Mouse (Mus musculus) left cerebral cortex, adult 2 months (tissue): ENCODE results near the gene Prkx. TPM values are rescaled to one million over a fixed set of nuclear protein-coding genes. Genes with fewer than 3 reads are reported as not detected.

Experiments
- DNase-seq, 2 experiments: peaks; one replicate each; pipeline ENCODE4 v3.0.0; 2021 to 2022; ENCODE audit warnings: low spot score in 2 of 2, mixed read lengths in 1 of 2; ENCODE audit errors: extremely low spot score in 1 of 2
- H3K27ac ChIP-seq: fragments of 200-600 bp; 2 replicates; pipeline ENCODE4 v1.8.1; 2022
- H3K4me3 ChIP-seq: fragments of 200-600 bp; 2 replicates; pipeline ENCODE4 v1.8.1; 2022
- CTCF ChIP-seq: fragments of 200-600 bp; IDR thresholded peaks from 2 replicates; pipeline ENCODE4 v1.8.1; 2022; ENCODE audit warnings: antibody characterized with exemption, mild to moderate bottlenecking, moderate library complexity
- intact Hi-C: fragments of 180-260 bp; cut with DNase I; formaldehyde crosslinking; loops from one replicate; pipeline ENCODE4 v1.15.1; 2025
- total RNA-seq, 2 experiments: library from RNA; stranded (reverse); gene quantifications; 2 replicates each; pipeline ENCODE4 v1.2.3; 2021

Prkx gene
- total RNA-seq, 2 experiments from 2014 or later: 10.5 to 11.7 TPM

DNA sequence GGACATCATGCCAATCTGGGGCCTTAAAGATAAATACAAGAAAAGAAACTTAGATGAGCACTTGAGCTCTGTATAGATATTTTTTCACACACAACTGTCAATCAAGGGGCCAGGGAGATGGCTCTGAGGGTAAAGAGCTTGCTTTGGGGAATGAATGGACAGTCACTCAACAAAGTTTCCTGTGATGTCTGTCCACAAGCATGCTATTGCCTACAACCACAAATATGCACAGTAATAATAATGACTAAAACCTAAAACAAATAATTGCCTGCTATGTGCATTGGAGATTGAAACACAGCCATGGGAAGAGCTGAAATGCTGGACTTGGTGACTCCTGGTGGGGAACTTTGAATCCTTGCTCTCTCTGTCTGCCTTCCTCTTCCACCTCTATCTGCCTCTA, 9.7 kb downstream of the Prkx start:
- no peak for TF ChIP-seq CTCF
- intact Hi-C loops: no loop called here
- Histone ChIP-seq H3K4me3 (no peak overlapping the region), H3K27ac (no peak overlapping the region)
- no peak for DNase-seq

DNA sequence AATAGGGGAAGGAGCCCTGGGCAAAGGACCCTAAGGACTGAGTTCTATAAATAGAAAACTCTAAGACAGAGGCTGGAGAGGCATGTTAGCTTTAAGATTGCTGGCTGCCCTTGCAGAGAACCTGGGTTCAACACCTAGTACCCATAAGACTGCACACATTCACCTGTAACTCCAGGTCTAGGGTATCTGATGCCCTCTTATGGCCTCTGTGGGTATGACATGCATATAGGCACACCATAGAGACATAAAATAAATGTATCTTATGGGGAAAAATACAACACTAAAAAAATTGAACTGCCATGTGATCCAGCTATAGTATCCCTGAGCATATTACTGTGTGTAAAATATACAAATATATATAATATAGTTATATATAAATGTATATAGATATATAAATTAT, 18.3 kb downstream of the Prkx start:
- peak; percentile 22; the same call in 1 of the 2 replicates for TF ChIP-seq CTCF
- Histone ChIP-seq H3K27ac (no peak overlapping the region), H3K4me3 (no peak overlapping the region)
- DNase-seq: no peak
- intact Hi-C loops: no loop called here

DNA sequence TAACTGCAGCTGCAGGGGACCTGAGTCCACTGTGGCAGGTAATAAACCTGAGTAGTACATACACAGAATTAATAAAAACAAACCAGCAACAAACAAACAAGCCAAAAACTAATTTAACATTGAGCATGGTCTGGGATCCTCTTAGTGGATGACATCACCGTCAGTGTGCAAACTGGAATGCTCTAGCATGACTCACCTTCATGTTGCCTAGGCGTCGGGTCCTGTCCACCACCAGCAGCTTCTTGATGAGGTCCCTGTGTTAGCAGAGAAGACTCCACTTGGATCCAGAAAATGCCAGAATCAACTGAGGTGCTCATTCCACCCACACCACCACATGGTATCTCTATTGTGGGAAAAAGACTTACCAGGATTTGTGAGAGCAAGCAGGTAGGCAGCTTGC, 30.9 kb downstream of the Prkx start:
- TF ChIP-seq CTCF: no peak
- Histone ChIP-seq H3K4me3 (no peak overlapping the region), H3K27ac (no peak overlapping the region)
- DNase-seq: no peak
- intact Hi-C loops: no loop called here

DNA sequence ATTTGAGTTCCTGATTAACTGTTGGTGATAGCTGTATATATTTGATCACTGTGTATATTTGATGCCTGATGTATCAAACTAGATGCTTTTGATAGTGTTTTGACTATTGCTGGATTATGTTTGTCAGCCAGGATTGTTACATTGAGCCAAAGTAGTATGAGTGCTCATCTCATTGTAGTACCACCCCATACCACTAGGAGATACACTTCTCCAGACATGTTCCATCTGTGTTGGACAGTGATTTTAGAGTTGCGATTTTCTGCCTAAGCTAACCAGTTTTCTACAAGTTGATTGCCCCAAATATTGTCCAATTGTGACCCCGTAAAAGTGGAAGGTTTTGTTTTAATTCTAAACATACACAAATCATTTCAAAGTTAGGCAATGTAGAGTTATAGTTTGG, 51.8 kb downstream of the Prkx start:
- Histone ChIP-seq H3K27ac (no peak overlapping the region), H3K4me3 (no peak overlapping the region)
- intact Hi-C loops: no loop called here
- DNase-seq: no peak
- peak; percentile 53 for TF ChIP-seq CTCF

- intact Hi-C loops: loop anchor here (1.0 kb wide), 1 partner anchor 67 kb away; no protein-coding TSS in a partner anchor
- TF ChIP-seq CTCF: peak; percentile 58
- DNase-seq: peak in 1 of 2 experiments; percentile 11
- Histone ChIP-seq H3K4me3 (no peak overlapping the region), H3K27ac (no peak overlapping the region)
These were observed 54.7 kb downstream of the Prkx start for GRCm38 (mm10) chrX:77741383-77741782.

- TF ChIP-seq CTCF: no peak
These were observed 62.0 kb downstream of the Prkx start for GRCm38 (mm10) chrX:77733930-77734536.

DNA sequence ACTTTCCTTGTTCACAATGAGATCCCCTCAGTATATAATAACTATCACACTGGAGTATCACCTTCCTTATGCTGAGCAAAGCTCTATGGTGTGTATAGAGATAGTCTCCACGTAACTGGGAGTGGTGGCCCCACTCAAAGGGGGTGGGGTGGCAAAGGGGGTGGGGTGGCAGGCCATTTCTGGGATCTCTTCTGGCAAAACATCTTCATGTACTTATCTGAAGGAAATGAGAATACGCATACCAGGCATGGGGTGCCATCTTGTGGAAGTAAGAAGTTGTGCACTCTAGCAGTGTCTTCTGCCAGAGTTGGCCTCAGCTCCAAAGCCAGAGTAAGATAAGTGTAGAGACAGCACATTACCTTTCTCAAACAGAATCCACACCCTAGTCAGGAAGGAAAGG, 75.8 kb downstream of the Prkx start:
- TF ChIP-seq CTCF: peak; percentile 82
- intact Hi-C loops: loop anchor here (1.0 to 5.0 kb wide), 2 partner anchors 408 to 1039 kb away; no protein-coding TSS in a partner anchor

More at GRCm38 (mm10) chrX:77733930-77734536, 62.0 kb downstream of the Prkx start:
- intact Hi-C loops: no loop called here
- Histone ChIP-seq H3K4me3 (no peak overlapping the region), H3K27ac (no peak overlapping the region)
- no peak for DNase-seq

More for the DNA sequence above, 75.8 kb downstream of the Prkx start:
- no peak overlapping the region for H3K27ac ChIP-seq
- H3K4me3 ChIP-seq: no peak overlapping the region
- peak in 1 of 2 experiments; percentile 7 for DNase-seq

Other genes with a start within 250 kb of the Prkx start
- not detected for gene Pbsn, start 57.3 kb upstream of the Prkx start, total RNA-seq
- not detected for gene Gm14744, start 68.5 kb upstream of the Prkx start, total RNA-seq
- gene 5430402E10Rik, start 128.8 kb upstream of the Prkx start, total RNA-seq: not detected